8 mouse cellular contexts compared by ENCODE assay signal in the genomic region with DNA sequence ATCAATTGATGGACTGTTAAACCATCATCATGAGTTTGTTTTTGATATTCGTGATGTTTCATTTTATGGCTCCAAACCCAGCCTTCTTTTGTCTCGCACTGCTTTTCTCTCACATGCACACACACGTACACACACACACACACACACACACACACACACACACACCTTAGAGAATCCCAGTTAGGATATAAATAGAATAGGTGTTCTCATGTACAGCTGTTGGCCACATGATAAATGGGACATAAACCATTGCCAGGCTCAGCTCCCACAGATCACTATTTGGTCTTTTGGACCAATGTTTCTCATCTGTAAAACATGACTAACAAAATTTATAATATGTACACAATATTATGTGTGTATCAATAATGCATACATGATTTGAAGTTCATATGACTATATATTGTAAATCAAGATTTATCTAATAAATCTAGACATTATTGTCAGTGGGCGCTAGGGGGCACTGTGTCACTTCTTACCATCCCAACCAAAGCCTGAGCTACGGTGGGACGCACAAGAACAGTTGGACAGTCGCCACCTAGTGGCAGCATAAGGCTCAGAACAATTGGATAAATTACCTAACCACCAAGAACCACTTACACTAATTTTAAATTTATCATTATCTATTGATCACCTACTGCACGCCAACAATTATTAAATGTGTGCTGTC.
DNase-seq lines count a peak whose midpoint lies in the region; ATAC-seq and TF ChIP-seq lines count a peak whose summit lies in the region.

No protein-coding gene starts in this region.

- no peaks in the 10 kb centered on the region for H3K4me1 ChIP-seq in embryonic facial prominence, embryonic 11.5 days (ENCODE audit: control insufficient read depth, insufficient read depth, low read length)
- H3K4me1 ChIP-seq in kidney, postnatal 0 days (replicated peaks; ENCODE audit: insufficient read depth, low read length): no peaks in the 10 kb centered on the region
- no peaks in the 10 kb centered on the region for H3K4me1 ChIP-seq in liver, embryonic 11.5 days (replicated peaks; ENCODE audit: control insufficient read depth, insufficient read depth, low read length)
- H3K4me1 ChIP-seq in neural tube, embryonic 11.5 days (ENCODE audit: control insufficient read depth, insufficient read depth, low read length): no peaks in the 10 kb centered on the region

- 30% methylated on average over 8 of the region's 8 CpGs for WGBS in embryonic facial prominence, embryonic 11.5 days
- 34% methylated on average over 8 of the region's 8 CpGs for WGBS in kidney, postnatal 0 days
- whole genome bisulfite sequencing in liver, embryonic 11.5 days: 32% methylated on average over 8 of the region's 8 CpGs
- 31% methylated on average over 8 of the region's 8 CpGs for WGBS in neural tube, embryonic 11.5 days

- no peak overlapping the region for H3K9ac ChIP-seq in embryonic facial prominence, embryonic 11.5 days (replicated peaks; ENCODE audit: low read length)
- H3K9ac ChIP-seq in kidney, postnatal 0 days (ENCODE audit: low read depth, low read length): no peak overlapping the region
- H3K9ac ChIP-seq in liver, embryonic 11.5 days (ENCODE audit: low read depth, low read length): no peak overlapping the region
- H3K9ac ChIP-seq in neural tube, embryonic 11.5 days (ENCODE audit: low read length): no peak overlapping the region

- no peak overlapping the region for H3K4me3 ChIP-seq in embryonic facial prominence, embryonic 11.5 days (ENCODE audit: low read depth, low read length)
- no peak overlapping the region for H3K4me3 ChIP-seq in kidney, postnatal 0 days (replicated peaks; ENCODE audit: low read depth, low read length)
- no peak overlapping the region for H3K4me3 ChIP-seq in liver, embryonic 11.5 days (ENCODE audit: low read depth, low read length)
- H3K4me3 ChIP-seq in neural tube, embryonic 11.5 days (ENCODE audit: low read depth, low read length): no peak overlapping the region

- H3K27me3 ChIP-seq in embryonic facial prominence, embryonic 11.5 days (ENCODE audit: control insufficient read depth, insufficient read depth, low read length): no peaks in the 10 kb centered on the region
- no peaks in the 10 kb centered on the region for H3K27me3 ChIP-seq in kidney, postnatal 0 days (ENCODE audit: insufficient read depth, low read length)
- no peaks in the 10 kb centered on the region for H3K27me3 ChIP-seq in liver, embryonic 11.5 days (replicated peaks; ENCODE audit: control insufficient read depth, insufficient read depth, low read length)
- no peaks in the 10 kb centered on the region for H3K27me3 ChIP-seq in neural tube, embryonic 11.5 days (ENCODE audit: control insufficient read depth, insufficient read depth, low read length)

- H3K4me2 ChIP-seq in embryonic facial prominence, embryonic 11.5 days (ENCODE audit: low read depth, low read length): no peak overlapping the region
- H3K4me2 ChIP-seq in kidney, postnatal 0 days (ENCODE audit: low read length): no peak overlapping the region
- H3K4me2 ChIP-seq in liver, embryonic 11.5 days: no peak overlapping the region
- H3K4me2 ChIP-seq in neural tube, embryonic 11.5 days (ENCODE audit: low read depth): no peak overlapping the region

- H3K9me3 ChIP-seq in embryonic facial prominence, embryonic 11.5 days (replicated peaks; ENCODE audit: control insufficient read depth, low read length): no peaks in the 10 kb centered on the region
- H3K9me3 ChIP-seq in kidney, postnatal 0 days (replicated peaks; ENCODE audit: low read length): no peaks in the 10 kb centered on the region
- H3K9me3 ChIP-seq in liver, embryonic 11.5 days (ENCODE audit: control insufficient read depth, low read length): no peaks in the 10 kb centered on the region
- H3K9me3 ChIP-seq in neural tube, embryonic 11.5 days (ENCODE audit: control insufficient read depth, low read length): no peaks in the 10 kb centered on the region

- TF ChIP-seq CTCF in kidney, postnatal 0 days (IDR thresholded peaks at IDR 0.05; ENCODE audit: low read depth): peak; percentile 100

- ATAC-seq in embryonic facial prominence, embryonic 11.5 days (replicated peaks; ENCODE audit: insufficient number of reproducible peaks, low FRiP score, low TSS enrichment, low read depth): peak; percentile 81
- ATAC-seq in kidney, postnatal 0 days (replicated peaks; ENCODE audit: low FRiP score, low read depth): peak; percentile 79
- peak; percentile 75 for ATAC-seq in liver, embryonic 11.5 days (replicated peaks; ENCODE audit: low FRiP score)
- peak; percentile 80 for ATAC-seq in neural tube, embryonic 11.5 days (ENCODE audit: insufficient read depth, low FRiP score, low TSS enrichment)

- peak; percentile 83 for DNase-seq in CD4-positive helper T cell, adult 2 months (ENCODE audit: low read depth, low spot score)
- DNase-seq in adrenal gland, postnatal 25 days: peak; percentile 89
- peak; percentile 93 for DNase-seq in embryonic facial prominence, embryonic 11.5 days (ENCODE audit: low spot score)
- peak; percentile 28 to 70 for DNase-seq in heart, adult 9 months (ENCODE audit: low spot score in 2 of 2)
- peak; percentile 94 for DNase-seq in kidney, postnatal 0 days (ENCODE audit: low spot score)
- DNase-seq in liver, embryonic 11.5 days (ENCODE audit: low spot score): peak; percentile 50
- peak; percentile 83 for DNase-seq in neural tube, embryonic 11.5 days (ENCODE audit: low spot score)
- DNase-seq in telencephalon, adult 2 months (ENCODE audit: low read depth, low spot score): peak; percentile 72

- no peaks in the 10 kb centered on the region for H3K36me3 ChIP-seq in embryonic facial prominence, embryonic 11.5 days (replicated peaks; ENCODE audit: control insufficient read depth, insufficient read depth, low read depth, low read length)
- H3K36me3 ChIP-seq in kidney, postnatal 0 days (ENCODE audit: insufficient read depth, low read length): no peaks in the 10 kb centered on the region
- H3K36me3 ChIP-seq in liver, embryonic 11.5 days (ENCODE audit: control insufficient read depth, insufficient read depth, low read length): no peaks in the 10 kb centered on the region
- H3K36me3 ChIP-seq in neural tube, embryonic 11.5 days (ENCODE audit: control insufficient read depth, insufficient read depth, low read length): no peaks in the 10 kb centered on the region

- no peak overlapping the region for H3K27ac ChIP-seq in embryonic facial prominence, embryonic 11.5 days (replicated peaks; ENCODE audit: low read depth, low read length)
- H3K27ac ChIP-seq in kidney, postnatal 0 days: no peak overlapping the region
- H3K27ac ChIP-seq in liver, embryonic 11.5 days (ENCODE audit: low read depth, low read length): no peak overlapping the region
- no peak overlapping the region for H3K27ac ChIP-seq in neural tube, embryonic 11.5 days (ENCODE audit: low read depth, low read length)
